Mouse (Mus musculus) spleen, adult 2 months (tissue): Measurements from ENCODE around the gene Rabep1. TPM values are rescaled to one million over a fixed set of nuclear protein-coding genes. Genes with fewer than 3 reads are reported as not detected.

Experiments
- DNase-seq, 2 experiments: peaks; one replicate each; pipeline versions ENCODE4 v3.0.0 to v3.0.0-alpha.2; 2012 to 2021; ENCODE audit warnings: low spot score in 2 of 2, low read depth in 1 of 2
- H3K27ac ChIP-seq: fragments of 200-500 bp; 2 replicates; pipeline ENCODE4 v1.5.1; 2012; ENCODE audit warnings: low read length, inconsistent platforms; ENCODE audit not compliant: insufficient read depth
- H3K27me3 ChIP-seq: fragments of 200-500 bp; 2 replicates; pipeline ENCODE4 v1.6.1; 2012; ENCODE audit warnings: mild to moderate bottlenecking, moderate library complexity, low read length, inconsistent platforms; ENCODE audit not compliant: control insufficient read depth, insufficient read depth
- H3K36me3 ChIP-seq: fragments of 200-500 bp; 2 replicates; pipeline ENCODE4 v1.6.1; 2012; ENCODE audit warnings: mild to moderate bottlenecking, low read length, inconsistent platforms; ENCODE audit not compliant: control insufficient read depth, insufficient read depth
- H3K4me1 ChIP-seq: fragments of 200-500 bp; 2 replicates; pipeline ENCODE4 v1.6.1; 2011; ENCODE audit warnings: inconsistent platforms; ENCODE audit not compliant: control insufficient read depth, insufficient read depth, insufficient read length
- H3K4me3 ChIP-seq: fragments of 200-500 bp; 2 replicates; pipeline ENCODE4 v1.5.1; 2011; ENCODE audit warnings: mild to moderate bottlenecking, inconsistent platforms; ENCODE audit not compliant: insufficient read depth, insufficient read length; ENCODE audit errors: extremely low read depth
- CTCF ChIP-seq: fragments of 200-500 bp; IDR thresholded peaks from 2 replicates; pipeline ENCODE4 v1.5.1; 2011; ENCODE audit warnings: mild to moderate bottlenecking, inconsistent platforms; ENCODE audit not compliant: insufficient read depth, insufficient read length, insufficient replicate concordance; ENCODE audit errors: extremely low read depth
- POLR2A ChIP-seq: fragments of 200-500 bp; IDR thresholded peaks from 2 replicates; pipeline ENCODE4 v1.6.1; 2011; ENCODE audit warnings: low read depth, low read length, inconsistent platforms
- WGBS: fragments of 180-500 bp; shearing (Covaris S2); methylation state at CpG from one replicate; pipeline ENCODE4 v1.1.7; 2018; 5-methylcytosine and 5-hydroxymethylcytosine counted together
- polyA plus RNA-seq: library from polyadenylated mRNA; depleted of rRNA; stranded (reverse); fragments of >200 nt; gene quantifications from 2 replicates; pipeline ENCODE4 v1.2.3, GENCODE M21; 2012

Gene Rabep1
- polyA plus RNA-seq, 1 experiment = 2.3 TPM

DNA sequence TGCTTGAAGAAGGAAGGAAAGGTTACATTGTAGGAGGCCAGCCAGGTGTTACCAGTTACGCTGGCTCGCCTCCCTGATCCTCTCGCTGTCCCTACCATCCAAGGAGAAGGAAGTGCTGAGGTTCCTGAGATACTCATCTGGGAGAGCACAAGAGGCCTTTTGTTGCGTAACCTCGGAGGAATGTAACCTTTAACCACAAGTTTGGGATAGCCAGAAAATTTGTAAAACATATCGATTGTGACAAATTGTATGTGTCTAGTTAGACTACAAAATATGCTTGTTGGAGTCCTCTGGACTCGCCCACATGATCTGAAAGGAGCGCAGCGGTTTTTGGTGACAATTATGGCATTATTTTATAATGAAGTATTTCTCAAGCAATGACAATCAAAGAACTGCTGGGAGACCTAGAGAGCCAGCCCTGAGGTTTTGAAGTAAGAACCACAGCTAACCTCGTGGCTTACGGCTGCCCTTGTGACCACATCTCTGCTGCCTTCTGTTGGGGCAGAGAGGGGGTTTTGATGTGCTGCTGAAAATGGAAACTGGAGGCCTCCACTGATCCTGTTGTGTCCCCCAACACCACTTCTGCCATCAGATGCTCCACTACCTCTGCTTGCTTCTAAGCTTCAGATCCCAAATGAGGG, 15.5 kb upstream of the Rabep1 start:
- DNase-seq = no peak
- H3K4me3 ChIP-seq = no peak overlapping the region
- H3K36me3 ChIP-seq = no peaks in the 10 kb centered on the region
- no peaks in the 10 kb centered on the region for H3K27me3 ChIP-seq
- 62% methylated on average over 11 of the region's 11 CpGs for WGBS
- no peak overlapping the region for H3K27ac ChIP-seq
- no peak for TF ChIP-seq CTCF
- TF ChIP-seq POLR2A = no peak
- no peaks in the 10 kb centered on the region for H3K4me1 ChIP-seq

DNA sequence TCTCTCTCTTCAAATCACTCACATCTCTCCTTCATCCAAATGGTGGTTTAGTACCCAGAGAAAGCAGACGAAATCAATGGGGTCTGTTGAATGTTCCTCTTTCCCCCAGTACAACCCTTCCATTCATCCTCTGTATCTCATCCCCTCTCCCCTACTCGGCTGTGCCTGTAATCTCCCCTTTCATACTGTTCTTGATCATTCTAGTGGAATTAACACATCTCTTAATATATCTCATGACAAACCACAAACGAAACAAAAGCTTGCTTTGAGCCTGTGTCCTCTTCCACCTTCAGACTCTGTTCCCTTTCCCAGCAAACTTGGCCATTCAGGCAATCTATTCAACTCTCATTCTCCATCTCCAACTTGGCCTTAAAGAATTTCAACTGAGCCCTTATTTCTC, 13.4 kb upstream of the Rabep1 start:
- Histone ChIP-seq H3K36me3 (no peaks in the 10 kb centered on the region), H3K4me3 (no peak overlapping the region), H3K27ac (no peak overlapping the region), H3K4me1 (no peaks in the 10 kb centered on the region), H3K27me3 (no peaks in the 10 kb centered on the region)
- DNase-seq = no peak
- no peak for TF ChIP-seq CTCF
- TF ChIP-seq POLR2A = no peak
- 66% methylated on average over 3 of the region's 3 CpGs for WGBS

DNA sequence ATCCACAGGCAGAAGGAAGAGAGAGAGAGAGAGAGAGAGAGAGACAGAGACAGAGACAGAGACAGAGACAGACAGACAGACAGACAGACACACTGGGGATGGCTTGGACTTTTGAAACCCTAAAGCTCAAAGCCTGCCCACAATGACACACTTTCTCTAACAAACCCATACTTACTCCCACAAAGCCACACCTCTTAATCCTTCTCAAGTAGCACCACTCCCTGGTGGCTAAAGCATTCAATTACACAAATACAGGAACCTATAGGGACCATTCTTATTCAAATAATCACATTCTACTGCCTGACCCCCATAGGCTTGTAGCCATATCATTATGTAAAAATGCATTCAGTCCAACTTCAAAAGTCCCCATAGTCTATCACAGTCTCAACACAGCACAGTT, 11.2 kb upstream of the Rabep1 start:
- Histone ChIP-seq H3K27ac (no peak overlapping the region), H3K4me3 (no peak overlapping the region), H3K36me3 (no peaks in the 10 kb centered on the region), H3K27me3 (no peaks in the 10 kb centered on the region), H3K4me1 (no peaks in the 10 kb centered on the region)
- TF ChIP-seq POLR2A = no peak
- TF ChIP-seq CTCF = no peak
- no peak for DNase-seq

DNA sequence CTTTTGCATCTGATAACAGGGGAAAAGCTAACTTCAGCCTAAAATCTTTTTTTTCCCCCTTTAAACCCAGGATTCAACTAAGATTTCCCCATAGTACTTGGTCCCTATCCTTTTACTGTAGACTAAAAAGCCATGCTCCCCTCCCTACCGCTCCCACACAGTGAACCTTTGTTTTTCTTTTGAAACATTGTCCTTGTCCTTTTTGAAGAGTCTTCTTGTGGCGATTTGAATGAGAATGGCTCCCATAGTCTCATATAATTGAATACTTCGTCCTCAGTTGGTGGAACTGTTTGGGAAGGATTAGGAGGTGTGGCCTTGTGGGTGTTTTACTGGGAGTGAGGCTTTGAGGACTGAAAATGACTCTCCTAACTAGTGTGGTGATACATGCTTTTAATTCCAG, 10.7 kb upstream of the Rabep1 start:
- H3K27ac ChIP-seq = no peak overlapping the region
- no peaks in the 10 kb centered on the region for H3K27me3 ChIP-seq
- no peaks in the 10 kb centered on the region for H3K4me1 ChIP-seq
- DNase-seq = no peak
- WGBS = 89% methylated on average over 3 of the region's 3 CpGs
- H3K4me3 ChIP-seq = no peak overlapping the region
- no peak for TF ChIP-seq POLR2A
- TF ChIP-seq CTCF = no peak
- H3K36me3 ChIP-seq = no peaks in the 10 kb centered on the region

DNA sequence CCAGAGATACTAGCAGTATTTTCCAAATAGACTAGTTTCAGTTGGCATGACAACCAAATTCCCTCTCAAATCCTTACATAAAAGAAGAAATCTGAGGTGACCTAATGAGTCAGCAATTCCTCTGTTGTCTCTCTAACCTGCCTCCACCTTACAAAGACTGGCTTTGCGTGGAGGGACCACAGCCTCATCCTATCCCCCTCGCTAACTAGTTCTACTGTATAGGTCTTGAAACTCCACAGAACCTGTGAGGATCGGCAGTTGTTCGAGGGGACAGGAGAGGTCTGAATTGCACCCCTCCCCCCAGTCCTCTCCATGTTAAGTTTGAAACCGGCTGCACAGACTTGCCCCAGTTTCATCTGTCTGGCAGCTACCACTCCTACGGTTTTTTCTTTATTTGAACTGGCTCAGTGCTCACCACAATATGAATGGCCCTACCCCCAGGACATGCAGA, 9.2 kb upstream of the Rabep1 start:
- no peak for DNase-seq
- Histone ChIP-seq H3K4me1 (no peaks in the 10 kb centered on the region), H3K27ac (no peak overlapping the region), H3K36me3 (no peaks in the 10 kb centered on the region), H3K4me3 (no peak overlapping the region), H3K27me3 (no peaks in the 10 kb centered on the region)
- 78% methylated on average over 6 of the region's 6 CpGs for WGBS
- TF ChIP-seq CTCF = no peak
- no peak for TF ChIP-seq POLR2A

DNA sequence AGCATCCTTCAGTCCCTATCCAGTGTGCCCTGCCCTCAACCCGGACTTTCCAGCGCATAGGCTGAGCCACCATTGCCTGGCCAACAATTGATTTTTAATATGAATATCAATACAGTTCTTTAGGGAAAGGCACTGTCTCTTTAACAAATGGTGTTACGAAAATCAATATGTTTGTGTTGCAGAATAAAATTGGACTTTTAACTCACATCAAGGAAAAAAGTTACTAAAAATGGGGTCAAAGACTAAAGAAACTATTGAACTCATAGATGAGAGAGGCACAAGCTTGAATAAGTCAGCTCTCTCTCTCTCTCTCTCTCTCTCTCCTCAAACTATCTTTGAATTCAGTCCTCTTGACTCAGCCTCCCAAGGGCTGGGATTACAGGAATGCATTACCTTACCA, 7.5 kb upstream of the Rabep1 start:
- Histone ChIP-seq H3K4me1 (no peaks in the 10 kb centered on the region), H3K36me3 (no peaks in the 10 kb centered on the region), H3K27me3 (no peaks in the 10 kb centered on the region), H3K27ac (no peak overlapping the region), H3K4me3 (no peak overlapping the region)
- WGBS = 96% methylated on average over 3 of the region's 3 CpGs
- DNase-seq = no peak
- TF ChIP-seq CTCF (no peak), POLR2A (no peak)

DNA sequence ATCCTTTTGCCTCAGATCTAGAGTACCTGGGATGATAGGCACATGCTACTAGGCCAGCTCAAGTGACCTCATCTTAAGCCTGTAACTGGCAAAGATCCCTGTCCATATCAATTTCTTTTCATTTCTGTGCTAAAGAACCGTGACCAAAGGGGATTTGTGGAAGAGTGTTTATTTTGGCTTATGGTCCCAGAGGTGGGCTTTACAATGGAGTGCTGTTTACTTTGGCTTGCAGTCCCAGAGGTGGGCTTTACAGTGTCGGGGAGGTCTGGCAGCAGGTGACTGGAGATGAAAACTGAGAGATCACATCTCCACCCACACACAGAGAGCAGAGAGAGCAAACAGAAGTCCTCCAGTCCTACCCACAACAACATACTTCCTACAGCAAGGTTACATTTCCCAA, 6.0 kb upstream of the Rabep1 start:
- 78% methylated on average over 2 of the region's 2 CpGs for WGBS
- Histone ChIP-seq H3K36me3 (no peaks in the 10 kb centered on the region), H3K27ac (no peak overlapping the region), H3K4me1 (no peaks in the 10 kb centered on the region), H3K4me3 (no peak overlapping the region), H3K27me3 (no peaks in the 10 kb centered on the region)
- DNase-seq = no peak
- no peak for TF ChIP-seq POLR2A
- no peak for TF ChIP-seq CTCF
